Mouse (Mus musculus): ENCODE results near the gene Ttc30b.
"Not testable (repeated sequence)": the region's sequence is repeated elsewhere in the genome, so short reads cannot be mapped to it uniquely, and the experiment has no call there.

The Ttc30b gene

DNA sequence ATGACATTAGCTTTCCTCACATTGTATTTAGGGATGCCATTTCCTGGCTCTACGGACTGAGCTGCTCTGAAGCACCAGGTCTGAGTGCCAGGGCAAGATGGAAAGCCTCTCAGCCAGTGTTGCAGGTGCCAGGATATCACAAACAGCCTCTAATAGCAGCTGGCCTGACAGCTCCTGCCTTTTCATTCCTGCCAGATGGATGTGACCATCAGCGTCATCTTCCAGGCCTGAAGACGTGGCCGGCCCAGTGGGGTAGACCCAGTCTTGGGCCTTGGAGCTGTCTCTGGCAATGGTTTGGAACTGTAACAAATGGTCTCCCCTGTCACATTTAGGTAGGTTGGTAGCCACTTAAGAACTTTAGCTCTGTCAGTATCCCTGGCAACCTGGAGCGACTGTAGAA lies 14.9 kb upstream of the Ttc30b start:
- no peak for DNase-seq (ENCODE audit: extremely low read depth, low read depth, low spot score)

DNA sequence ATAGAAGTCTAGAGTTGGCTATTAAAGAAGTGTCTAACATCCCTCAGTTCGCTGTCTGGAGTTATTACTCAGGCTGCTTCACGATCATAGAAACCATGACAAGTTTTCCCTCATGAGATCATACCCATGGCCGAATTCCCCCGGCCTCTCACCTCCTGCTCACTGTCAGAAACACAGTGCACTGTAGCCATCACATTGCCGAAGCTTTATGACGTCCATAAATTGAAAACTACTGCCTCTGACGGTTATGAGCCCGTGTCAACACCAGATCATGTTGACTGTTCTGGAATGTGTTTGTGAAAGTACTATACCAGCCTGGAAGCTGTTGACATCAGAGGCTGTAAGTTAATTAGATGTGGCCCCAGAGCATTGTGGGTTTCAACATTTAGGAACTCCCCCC lies 12.3 kb upstream of the Ttc30b start:
- DNase-seq (ENCODE audit: extremely low read depth, low read depth, low spot score) = no peak

DNA sequence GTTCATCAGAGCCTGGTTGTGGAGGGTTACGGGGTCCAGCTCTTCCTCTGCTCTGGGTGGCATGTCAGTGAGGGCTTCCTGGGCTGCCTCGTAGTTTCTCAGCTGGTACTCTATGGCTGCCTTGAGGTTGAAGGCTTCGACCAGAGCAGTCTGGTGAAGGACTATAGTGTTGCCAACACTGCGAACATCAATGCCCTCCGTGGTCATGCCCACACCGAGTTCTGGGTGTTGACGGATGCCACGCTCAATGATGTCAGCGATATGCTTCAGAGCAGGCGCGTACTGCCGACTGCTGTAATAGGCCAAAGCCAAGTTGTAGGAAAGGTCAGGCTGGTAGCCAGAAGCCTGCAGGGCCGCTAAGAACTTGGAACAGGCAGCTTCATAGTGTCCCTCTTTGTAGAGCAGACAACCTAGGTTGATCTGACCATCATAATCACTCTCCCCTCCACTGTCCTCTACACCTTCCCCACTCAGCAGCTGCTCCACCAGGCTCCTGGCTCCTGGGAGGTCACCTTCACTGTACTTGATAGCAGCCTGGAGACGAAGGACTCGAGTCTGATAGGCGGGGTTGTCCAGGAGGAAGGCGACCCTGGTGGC lies 767 bp downstream of the Ttc30b start:
- not testable (repeated sequence) for DNase-seq (ENCODE audit: extremely low read depth, low read depth, low spot score)

- DNase-seq (ENCODE audit: extremely low read depth, low read depth, low spot score) = not testable (repeated sequence)
Observed at GRCm38 (mm10) chr2:75936685-75937084, 1.7 kb downstream of the Ttc30b start.

- DNase-seq (ENCODE audit: extremely low read depth, low read depth, low spot score) = no peak
Observed at GRCm38 (mm10) chr2:75933541-75933940, 4.8 kb downstream of the Ttc30b start.

DNA sequence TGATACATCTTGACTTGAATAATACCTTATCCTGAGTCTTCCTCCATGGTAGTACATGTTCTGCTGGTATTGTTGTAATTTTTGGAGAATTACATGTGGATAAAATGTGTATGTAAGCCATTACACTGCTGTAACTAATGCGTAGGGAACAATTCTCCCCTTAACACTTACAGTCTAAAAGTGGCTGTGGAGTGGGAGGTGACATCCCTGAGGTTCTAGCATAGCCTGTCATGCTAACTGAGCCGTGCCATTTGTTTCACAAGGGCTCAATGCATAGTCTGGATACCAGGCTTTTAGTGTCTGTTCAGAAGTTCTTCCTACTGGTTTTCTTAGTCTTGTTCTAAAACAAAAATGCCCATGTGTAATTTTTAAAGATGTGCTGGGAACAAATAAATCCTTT lies 7.4 kb downstream of the Ttc30b start:
- no peak for DNase-seq (ENCODE audit: extremely low read depth, low read depth, low spot score)

GRCm38 (mm10) chr2:75929786-75930444 lies 8.5 kb downstream of the Ttc30b start:
- DNase-seq (ENCODE audit: extremely low read depth, low read depth, low spot score) = no peak

DNA sequence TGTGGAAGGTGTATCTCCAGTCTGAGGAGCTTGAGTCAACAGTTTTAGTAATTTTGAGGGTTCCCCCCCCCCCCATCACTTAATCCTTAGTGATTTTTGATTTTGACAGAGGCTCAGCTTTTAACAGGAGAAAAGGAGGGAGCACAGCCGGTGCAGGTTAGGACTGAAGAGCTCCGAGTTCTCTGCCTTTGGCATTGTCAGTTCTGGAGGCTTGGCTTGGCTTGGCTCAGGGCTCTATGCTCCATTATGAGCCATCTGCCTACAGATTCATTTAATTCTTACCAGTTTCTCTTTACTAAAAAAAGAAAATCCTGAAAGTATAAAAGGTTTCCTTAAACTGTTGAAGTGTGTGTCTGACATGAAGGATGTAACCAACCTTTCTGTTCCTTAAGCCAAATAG lies 9.2 kb downstream of the Ttc30b start:
- DNase-seq (ENCODE audit: extremely low read depth, low read depth, low spot score) = no peak

DNA sequence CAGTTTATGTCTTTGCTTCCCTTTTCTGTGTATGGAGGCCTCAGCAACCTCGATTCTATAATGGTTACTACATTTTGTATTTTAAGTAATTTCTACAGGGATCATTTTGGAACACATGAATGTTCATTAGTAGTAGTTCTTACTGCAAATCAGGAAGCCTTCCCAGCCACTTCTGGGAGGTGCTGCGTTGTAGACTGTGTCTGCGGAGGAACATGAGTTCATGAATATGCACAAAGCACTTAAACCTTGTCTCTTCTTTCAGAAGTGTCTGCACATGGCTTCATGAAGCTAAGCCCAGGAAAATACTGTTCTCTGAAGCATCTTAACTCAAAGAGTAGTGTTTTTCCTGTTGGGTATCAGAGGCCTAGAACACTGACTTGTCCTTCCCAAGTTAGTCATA lies 10.4 kb downstream of the Ttc30b start:
- DNase-seq (ENCODE audit: extremely low read depth, low read depth, low spot score) = no peak

DNA sequence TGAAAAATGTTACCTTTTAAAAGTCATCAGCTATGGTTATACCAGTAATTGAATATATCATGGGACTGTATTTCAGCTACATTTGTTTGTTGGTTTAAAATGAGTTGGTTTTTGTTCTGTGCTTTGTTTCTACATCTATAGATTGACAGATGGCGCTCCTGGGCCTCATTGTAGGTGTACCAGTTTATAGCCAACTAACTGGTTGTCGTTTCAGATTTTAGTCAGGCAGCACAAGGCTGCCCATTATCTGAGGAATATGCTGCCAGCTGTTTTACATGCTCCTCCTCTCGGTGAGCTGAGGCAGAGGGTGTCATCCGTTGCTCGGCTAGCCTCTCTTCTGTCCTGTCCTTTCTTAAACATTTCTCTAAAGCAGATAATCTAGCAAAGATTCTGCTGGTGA lies 12.3 kb downstream of the Ttc30b start:
- DNase-seq (ENCODE audit: extremely low read depth, low read depth, low spot score) = no peak

- DNase-seq (ENCODE audit: extremely low read depth, low read depth, low spot score) = no peak
Observed at GRCm38 (mm10) chr2:75923807-75924340, 14.5 kb downstream of the Ttc30b start.

DNA sequence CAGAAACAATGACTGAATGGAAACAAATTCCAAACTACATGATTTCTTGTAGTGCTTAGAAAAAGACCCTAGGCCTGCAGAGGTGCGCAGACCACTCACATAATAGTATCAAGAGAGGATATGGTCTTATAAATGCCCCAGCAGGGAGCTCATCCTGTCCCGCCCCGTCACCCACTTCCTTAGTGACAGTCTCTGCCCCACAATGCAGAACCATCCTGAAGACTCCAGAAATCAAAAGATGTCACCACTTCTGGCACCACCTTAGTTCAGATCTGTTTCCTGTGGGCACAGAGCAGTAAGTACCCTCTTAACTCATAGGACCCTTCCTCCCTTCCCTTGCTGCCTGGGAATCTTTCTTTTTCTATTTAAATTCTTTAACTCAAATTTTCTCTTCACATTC lies 23.3 kb downstream of the Ttc30b start:
- no peak for DNase-seq (ENCODE audit: extremely low read depth, low read depth, low spot score)

DNA sequence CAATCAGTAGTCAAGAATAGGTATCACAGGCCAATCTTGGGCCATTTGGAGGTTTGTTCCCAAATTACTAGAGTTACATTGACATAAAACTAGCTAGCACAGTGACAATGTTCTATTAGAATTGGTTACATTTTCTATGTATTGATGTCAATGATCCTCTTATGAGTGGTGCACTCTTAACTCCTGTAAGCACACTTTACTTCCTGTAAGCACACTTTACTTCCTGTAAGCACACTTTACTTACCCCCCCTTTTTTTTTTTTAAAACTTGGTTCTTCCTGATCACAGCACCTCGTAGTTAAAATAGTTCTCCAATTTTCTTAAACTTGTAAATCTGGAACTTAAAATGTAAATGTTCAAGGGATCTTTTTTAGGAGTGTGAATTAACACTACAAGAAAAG lies 31.2 kb downstream of the Ttc30b start:
- DNase-seq (ENCODE audit: extremely low read depth, low read depth, low spot score) = no peak

- DNase-seq (ENCODE audit: extremely low read depth, low read depth, low spot score) = no peak
Observed at GRCm38 (mm10) chr2:75901869-75902268, 36.5 kb downstream of the Ttc30b start.

- DNase-seq (ENCODE audit: extremely low read depth, low read depth, low spot score) = no peak
Observed at GRCm38 (mm10) chr2:75900281-75900680, 38.1 kb downstream of the Ttc30b start.

DNA sequence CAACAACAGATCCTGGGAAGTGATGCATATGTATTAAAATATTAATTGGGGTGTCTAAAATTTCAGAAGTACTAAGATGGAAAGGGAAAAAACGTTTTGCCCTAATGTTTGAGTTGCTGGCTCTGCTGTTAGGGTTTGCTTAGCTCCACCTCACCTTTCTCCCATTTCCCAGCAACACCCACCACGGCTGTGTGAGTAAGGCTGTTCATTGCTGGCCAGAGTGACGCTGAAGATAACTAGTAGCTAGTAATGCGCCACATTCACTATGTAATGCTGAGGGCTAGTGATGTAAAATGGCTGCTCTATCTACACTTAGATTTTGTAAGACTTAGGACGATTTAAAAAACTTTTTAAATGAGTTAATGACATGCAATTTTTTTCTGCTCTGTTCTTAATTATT lies 42.7 kb downstream of the Ttc30b start:
- no peak for DNase-seq (ENCODE audit: extremely low read depth, low read depth, low spot score)

GRCm38 (mm10) chr2:75891981-75892380 lies 46.4 kb downstream of the Ttc30b start:
- DNase-seq (ENCODE audit: extremely low read depth, low read depth, low spot score) = no peak
